Mouse (Mus musculus) CH12.LX (cell line): ENCODE data around the gene Ppp1r13l.

Source experiments
- CTCF ChIP-seq, 2 experiments: IDR thresholded peaks in 1 of 2; conservative IDR thresholded peaks in 1 of 2; 2 replicates each; pipeline ENCODE4 v1.5.1; 2011 to 2012; ENCODE audit warnings: low read depth in 2 of 2, low read length in 2 of 2, improper control_type of control experiment in 1 of 2, inconsistent platforms in 1 of 2, mild to moderate bottlenecking in 1 of 2, moderate library complexity in 1 of 2
- E2F4 ChIP-seq: IDR thresholded peaks from 2 replicates; pipeline ENCODE4 v1.6.1; 2011; ENCODE audit warnings: low read depth, low read length, improper control_type of control experiment; ENCODE audit not compliant: insufficient replicate concordance
- EP300 ChIP-seq: IDR thresholded peaks from 2 replicates; pipeline ENCODE4 v1.6.1; 2011; ENCODE audit warnings: low read length, improper control_type of control experiment
- GABPA ChIP-seq: IDR thresholded peaks from 2 replicates; pipeline ENCODE4 v1.6.1; 2012; ENCODE audit warnings: low read depth, low read length, improper control_type of control experiment, inconsistent platforms; ENCODE audit not compliant: insufficient replicate concordance
- JUN ChIP-seq: IDR thresholded peaks from 2 replicates; pipeline ENCODE4 v1.6.1; 2011; ENCODE audit warnings: low read depth, mild to moderate bottlenecking, low read length, improper control_type of control experiment, moderate library complexity; ENCODE audit not compliant: insufficient read depth
- MAFK ChIP-seq: IDR thresholded peaks from 2 replicates; pipeline ENCODE4 v1.6.1; 2011; ENCODE audit warnings: low read length, improper control_type of control experiment; ENCODE audit not compliant: insufficient replicate concordance
- MAX ChIP-seq: IDR thresholded peaks from 2 replicates; pipeline ENCODE4 v1.6.1; 2011; ENCODE audit warnings: low read length, improper control_type of control experiment
- POLR2A ChIP-seq: IDR thresholded peaks from 2 replicates; pipeline ENCODE4 v1.6.1; 2011; ENCODE audit warnings: low read depth, mild to moderate bottlenecking, improper control_type of control experiment, low read length
- POLR2AphosphoS2 ChIP-seq: IDR thresholded peaks from 2 replicates; pipeline ENCODE4 v1.6.1; 2011; ENCODE audit warnings: low read depth, low read length, improper control_type of control experiment
- RCOR1 ChIP-seq: conservative IDR thresholded peaks from 2 replicates; pipeline ENCODE4 v1.6.1; 2012; ENCODE audit warnings: low read depth, mild to moderate bottlenecking, inconsistent platforms, low read length, improper control_type of control experiment
- SIN3A ChIP-seq: IDR thresholded peaks from 2 replicates; pipeline ENCODE4 v1.6.1; 2012; ENCODE audit warnings: low read length, improper control_type of control experiment, inconsistent platforms
- TCF12 ChIP-seq: IDR thresholded peaks from 2 replicates; pipeline ENCODE4 v1.6.1; 2014; ENCODE audit warnings: low read depth, mild to moderate bottlenecking, inconsistent platforms, low read length, improper control_type of control experiment
- ZC3H11A ChIP-seq: IDR thresholded peaks from 2 replicates; pipeline ENCODE4 v1.6.1; 2012; ENCODE audit warnings: low read depth, mild to moderate bottlenecking, inconsistent platforms, low read length, improper control_type of control experiment

DNA sequence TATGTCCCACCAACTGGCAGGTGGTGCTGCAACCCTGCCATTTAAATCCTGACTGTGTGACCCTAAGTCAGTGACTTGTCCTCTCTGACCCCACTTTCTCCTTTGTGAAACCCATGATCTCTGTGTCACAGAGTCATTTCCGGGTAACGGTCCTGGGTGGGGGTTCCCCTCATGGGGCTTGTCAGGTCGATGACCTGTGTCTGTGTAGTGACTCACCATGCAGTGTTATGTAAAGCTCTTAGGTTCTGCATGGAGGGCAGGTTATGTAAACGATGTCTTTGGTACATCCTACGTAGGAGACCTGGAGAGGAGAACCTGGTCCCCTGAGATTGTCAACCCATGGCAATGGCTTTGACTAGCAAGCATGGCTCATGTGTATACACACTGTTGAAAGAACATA is 38.1 kb upstream of the Ppp1r13l start:
- TF ChIP-seq SIN3A (no peak; the same call in 1 of the 2 replicates), GABPA (no peak), CTCF (conservative IDR thresholded peaks at IDR 0.05 in 1 of 2, IDR thresholded peaks at IDR 0.05 in 1 of 2; ENCODE audit: low read depth in 2 of 2, low read length in 2 of 2) (no peak), TCF12 (no peak), E2F4 (no peak), POLR2A (no peak), POLR2AphosphoS2 (no peak), RCOR1 (no peak), MAX (no peak), MAFK (no peak), JUN (no peak), EP300 (no peak), ZC3H11A (no peak)
